Mouse (Mus musculus): ENCODE measurements around the gene Map6. TPM values are rescaled to one million over a fixed set of nuclear protein-coding genes. Genes with fewer than 3 reads are reported as not detected.
A peak's percentile ranks its signal among the peaks of the same experiment; 100 is the strongest.

Gene Map6
- polyA plus RNA-seq, 1 experiment: 0.39 TPM

DNA sequence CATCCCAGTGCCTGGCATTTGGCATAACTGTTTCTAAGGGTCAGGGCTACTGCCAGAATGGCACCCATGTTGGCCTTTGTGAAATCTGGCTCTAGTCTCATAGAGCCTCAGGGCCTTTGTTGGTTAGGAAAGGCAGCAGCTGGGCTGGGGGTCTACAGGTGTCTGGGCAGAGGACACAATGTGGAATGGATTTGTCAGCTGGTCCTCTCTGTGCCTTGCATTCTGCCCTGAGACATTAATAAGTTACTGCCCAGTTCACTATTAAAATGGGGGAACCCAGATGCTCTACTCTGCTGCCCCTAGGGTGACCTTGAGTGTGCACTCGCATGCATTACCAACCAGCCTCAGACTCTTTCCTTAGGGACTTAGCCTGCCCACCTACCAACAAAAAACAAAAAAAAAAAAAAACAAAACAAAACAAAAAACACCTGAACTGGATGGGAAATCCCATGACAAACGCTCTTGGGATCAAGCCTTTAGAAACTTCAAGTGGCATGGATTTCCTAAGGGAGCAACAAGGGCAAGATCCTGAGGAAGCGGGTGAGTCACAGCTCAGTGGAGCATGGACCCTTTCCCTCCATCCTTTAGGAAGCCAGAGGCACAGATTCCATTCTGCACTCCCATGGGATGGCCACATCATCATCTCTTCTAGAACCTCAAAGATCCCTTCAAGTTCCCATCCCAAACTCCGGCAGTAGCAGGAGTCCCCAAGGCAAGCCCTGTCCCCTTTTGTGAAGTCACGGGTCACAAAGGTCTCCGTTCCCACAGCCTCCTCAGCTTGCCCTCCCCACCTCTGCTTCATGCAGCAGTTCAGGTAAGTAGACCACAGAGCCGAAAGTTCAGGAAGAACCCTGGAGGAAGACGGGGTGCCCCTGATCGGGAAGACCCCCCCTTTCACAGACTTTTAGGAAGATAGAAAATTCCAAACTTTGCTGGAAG, 82.8 kb downstream of the Map6 start:
- no peaks in the 10 kb centered on the region for H3K36me3 ChIP-seq (ENCODE audit: control insufficient read depth, insufficient read depth, low read length)
- 82% methylated on average over 9 of the region's 9 CpGs for WGBS
- no peak overlapping the region for H3K27ac ChIP-seq (ENCODE audit: insufficient read depth, low read length)
- DNase-seq (ENCODE audit: low read depth in 1 of 2, low spot score in 2 of 2): no peak
- TF ChIP-seq CTCF (IDR thresholded peaks at IDR 0.05; ENCODE audit: extremely low read depth, insufficient read depth, insufficient read length, insufficient replicate concordance): no peak
- TF ChIP-seq POLR2A (IDR thresholded peaks at IDR 0.05; ENCODE audit: low read depth, low read length): no peak
- H3K4me3 ChIP-seq (ENCODE audit: extremely low read depth, insufficient read depth, insufficient read length): no peak overlapping the region
- peaks cover 2% of the 10 kb centered on the region; the same call in 1 of the 2 replicates for H3K27me3 ChIP-seq (ENCODE audit: control insufficient read depth, insufficient read depth, low read length)
- H3K4me1 ChIP-seq (ENCODE audit: control insufficient read depth, insufficient read depth, insufficient read length): no peaks in the 10 kb centered on the region

GRCm38 (mm10) chr7:99351104-99351801, 84.0 kb downstream of the Map6 start:
- H3K27me3 ChIP-seq (ENCODE audit: control insufficient read depth, insufficient read depth, low read length): peaks cover 2% of the 10 kb centered on the region; the same call in 1 of the 2 replicates
- 87% methylated on average over 12 of the region's 12 CpGs for WGBS
- DNase-seq (ENCODE audit: low read depth in 1 of 2, low spot score in 2 of 2): no peak

DNA sequence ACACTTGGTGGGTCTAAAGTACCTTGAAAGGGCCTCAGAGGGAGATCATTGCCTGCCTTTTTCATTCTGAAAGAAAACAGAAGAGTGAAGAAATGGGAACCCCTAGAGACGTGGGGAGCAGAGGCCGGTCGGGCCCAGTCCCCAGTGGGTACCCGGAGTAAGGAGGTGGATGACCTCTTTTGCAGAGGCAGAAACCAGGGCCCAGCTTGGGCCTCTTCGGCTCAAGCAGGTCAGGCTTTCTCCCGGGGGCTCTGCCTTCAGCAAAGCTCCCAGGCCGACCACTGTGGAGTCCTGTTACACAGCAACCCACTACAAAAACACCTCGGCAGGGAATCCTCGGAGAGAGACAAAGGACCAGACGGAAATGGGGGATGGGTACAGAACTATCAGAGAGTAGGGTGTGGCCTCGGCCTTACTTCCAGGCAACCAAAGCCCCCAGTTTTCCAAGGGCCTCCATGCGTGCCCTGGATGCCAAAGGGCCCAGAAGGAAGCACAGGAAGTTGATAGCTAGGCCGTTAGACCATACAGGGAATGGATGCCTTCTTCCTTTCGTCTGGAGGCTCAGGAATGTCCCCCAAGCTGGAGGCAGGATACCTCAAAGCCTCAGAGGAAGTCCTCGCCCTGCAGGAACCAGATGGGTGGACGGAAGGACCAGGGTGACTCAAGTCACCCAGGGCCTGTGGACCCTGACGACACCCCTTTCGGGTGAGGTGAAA, 84.7 kb downstream of the Map6 start:
- H3K27ac ChIP-seq (ENCODE audit: insufficient read depth, low read length): peak overlapping the region; percentile 52
- H3K27me3 ChIP-seq (ENCODE audit: control insufficient read depth, insufficient read depth, low read length): peaks cover 2% of the 10 kb centered on the region; the same call in 1 of the 2 replicates
- no peak for DNase-seq (ENCODE audit: low read depth in 1 of 2, low spot score in 2 of 2)
- WGBS: 59% methylated on average over 18 of the region's 18 CpGs
- H3K36me3 ChIP-seq (ENCODE audit: control insufficient read depth, insufficient read depth, low read length): no peaks in the 10 kb centered on the region
- peak overlapping the region; percentile 47; the same call in 1 of the 2 replicates for H3K4me3 ChIP-seq (ENCODE audit: extremely low read depth, insufficient read depth, insufficient read length)
- TF ChIP-seq CTCF (IDR thresholded peaks at IDR 0.05; ENCODE audit: extremely low read depth, insufficient read depth, insufficient read length, insufficient replicate concordance) (no peak), POLR2A (IDR thresholded peaks at IDR 0.05; ENCODE audit: low read depth, low read length) (no peak)
- no peaks in the 10 kb centered on the region for H3K4me1 ChIP-seq (ENCODE audit: control insufficient read depth, insufficient read depth, insufficient read length)

More at GRCm38 (mm10) chr7:99351104-99351801, 84.0 kb downstream of the Map6 start:
- H3K4me1 ChIP-seq (ENCODE audit: control insufficient read depth, insufficient read depth, insufficient read length): no peaks in the 10 kb centered on the region
- H3K4me3 ChIP-seq (ENCODE audit: extremely low read depth, insufficient read depth, insufficient read length): peak overlapping the region; percentile 47; the same call in 1 of the 2 replicates
- no peaks in the 10 kb centered on the region for H3K36me3 ChIP-seq (ENCODE audit: control insufficient read depth, insufficient read depth, low read length)
- TF ChIP-seq POLR2A (IDR thresholded peaks at IDR 0.05; ENCODE audit: low read depth, low read length): no peak
- no peak for TF ChIP-seq CTCF (IDR thresholded peaks at IDR 0.05; ENCODE audit: extremely low read depth, insufficient read depth, insufficient read length, insufficient replicate concordance)
- no peak overlapping the region for H3K27ac ChIP-seq (ENCODE audit: insufficient read depth, low read length)

DNA sequence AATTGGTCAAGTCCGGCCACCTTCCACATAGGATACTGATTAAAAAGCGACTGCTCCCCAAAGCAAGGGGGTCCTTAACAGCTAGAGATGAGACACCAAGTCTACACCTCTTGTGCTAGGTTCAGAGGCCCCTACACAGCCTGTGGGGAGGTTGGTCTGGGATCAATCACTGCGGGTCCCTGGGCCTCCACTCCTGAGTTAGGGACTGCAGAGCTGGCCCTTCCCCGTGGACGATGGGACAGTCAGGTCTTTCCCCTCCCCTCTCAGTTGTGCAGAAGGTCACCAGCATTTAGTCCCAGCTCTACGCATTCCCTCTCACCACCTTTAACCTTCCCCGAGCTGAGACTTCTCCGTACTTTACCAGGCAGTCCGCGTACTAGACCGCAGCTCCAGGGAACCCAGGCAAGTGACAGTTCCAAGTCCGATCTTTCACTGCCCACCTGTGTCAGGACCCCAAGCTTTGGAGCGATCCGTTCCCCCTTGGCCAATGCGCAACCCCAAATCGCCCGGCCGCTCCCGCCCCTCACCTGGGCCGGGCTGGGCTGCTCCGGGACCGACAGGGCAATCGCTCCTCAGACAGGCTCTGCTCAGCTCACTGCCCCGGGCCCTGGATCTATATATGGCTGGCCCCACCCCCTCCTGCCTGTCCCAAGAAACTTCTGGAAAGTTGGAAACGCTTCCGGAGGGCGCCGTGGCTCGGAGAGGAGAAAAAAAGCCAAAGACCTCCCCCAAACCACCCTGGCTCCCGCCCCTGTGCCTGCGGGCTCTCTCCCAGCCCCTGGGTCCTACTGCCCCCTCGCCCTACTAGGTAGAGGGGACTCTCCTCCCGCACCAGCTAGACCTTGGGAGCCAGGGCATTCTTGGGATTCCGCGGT, 85.5 kb downstream of the Map6 start, which contains the start of gene Serpinh1:
Gene Serpinh1 (minus strand): TSS at position 714 of the 875 bp plus-strand sequence.
- Histone ChIP-seq H3K4me1 (ENCODE audit: control insufficient read depth, insufficient read depth, insufficient read length) (no peaks in the 10 kb centered on the region), H3K36me3 (ENCODE audit: control insufficient read depth, insufficient read depth, low read length) (no peaks in the 10 kb centered on the region), H3K4me3 (ENCODE audit: extremely low read depth, insufficient read depth, insufficient read length) (peak within 1 kb of the TSS; percentile 47), H3K27ac (ENCODE audit: insufficient read depth, low read length) (peak within 1 kb of the TSS; percentile 52), H3K27me3 (ENCODE audit: control insufficient read depth, insufficient read depth, low read length) (peaks cover 2% of the 10 kb centered on the region; the same call in 1 of the 2 replicates)
- peak in 1 of 2 experiments; percentile 13 for DNase-seq (ENCODE audit: low read depth in 1 of 2, low spot score in 2 of 2)
- TF ChIP-seq POLR2A (IDR thresholded peaks at IDR 0.05; ENCODE audit: low read depth, low read length) (no peak), CTCF (IDR thresholded peaks at IDR 0.05; ENCODE audit: extremely low read depth, insufficient read depth, insufficient read length, insufficient replicate concordance) (no peak)
- WGBS: 12% methylated on average over 35 of the region's 35 CpGs

DNA sequence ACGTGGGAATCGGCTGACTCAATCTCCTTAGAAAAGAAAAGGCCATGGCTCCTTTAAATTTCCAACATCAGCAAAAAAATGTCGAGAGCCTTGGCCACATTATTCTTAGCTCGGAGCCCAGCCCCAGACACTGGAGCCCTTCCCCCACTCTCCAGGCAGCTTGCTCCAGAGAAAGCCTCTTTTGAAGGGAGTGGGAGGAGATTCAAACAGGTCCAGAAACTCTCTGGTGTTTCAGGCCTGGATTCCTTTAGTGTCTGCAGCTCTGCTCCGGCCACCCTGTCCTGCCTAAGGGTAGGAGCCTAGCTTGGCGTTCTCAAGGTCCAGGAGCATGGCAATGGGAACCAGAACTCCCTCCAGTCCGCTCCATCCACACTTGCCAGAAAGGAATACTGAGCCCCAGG, 88.5 kb downstream of the Map6 start:
- 65% methylated on average over 7 of the region's 7 CpGs for WGBS
- peak overlapping the region; percentile 49 for H3K27ac ChIP-seq (ENCODE audit: insufficient read depth, low read length)
- TF ChIP-seq CTCF (IDR thresholded peaks at IDR 0.05; ENCODE audit: extremely low read depth, insufficient read depth, insufficient read length, insufficient replicate concordance) (no peak), POLR2A (IDR thresholded peaks at IDR 0.05; ENCODE audit: low read depth, low read length) (no peak)
- DNase-seq (ENCODE audit: low read depth in 1 of 2, low spot score in 2 of 2): no peak
- no peak overlapping the region for H3K4me3 ChIP-seq (ENCODE audit: extremely low read depth, insufficient read depth, insufficient read length)
- no peaks in the 10 kb centered on the region for H3K4me1 ChIP-seq (ENCODE audit: control insufficient read depth, insufficient read depth, insufficient read length)
- H3K27me3 ChIP-seq (ENCODE audit: control insufficient read depth, insufficient read depth, low read length): peaks cover 2% of the 10 kb centered on the region; the same call in 1 of the 2 replicates
- H3K36me3 ChIP-seq (ENCODE audit: control insufficient read depth, insufficient read depth, low read length): no peaks in the 10 kb centered on the region

All from spleen, adult 2 months (tissue).